Mouse (Mus musculus): ENCODE data around the gene Gpnmb.

- no peak for TF ChIP-seq POLR2A (IDR thresholded peaks at IDR 0.05; ENCODE audit: low read depth, low read length)
- TF ChIP-seq CTCF (IDR thresholded peaks at IDR 0.05; ENCODE audit: extremely low read depth, insufficient read depth, insufficient read length, insufficient replicate concordance), result no peak
These were observed 12.0 kb downstream of the Gpnmb start for GRCm38 (mm10) chr6:49048395-49048794.
